Mouse (Mus musculus) neural tube, embryonic 11.5 days (tissue): ENCODE results near the gene Fau. TPM values are rescaled to one million over a fixed set of nuclear protein-coding genes. Genes with fewer than 3 reads are reported as not detected.

Experiments used
- ATAC-seq: fragments of 200-750 bp; cut with Nextera tagmentation; 2 replicates; pipeline ENCODE4 v1.8.0; 2017; ENCODE audit warnings: moderate number of reproducible peaks, mild to moderate bottlenecking, moderate TSS enrichment, moderate library complexity; ENCODE audit not compliant: insufficient read depth, low FRiP score, low TSS enrichment
- DNase-seq: peaks from one replicate; pipeline ENCODE4 v3.0.0-alpha.2; 2015; ENCODE audit warnings: low spot score
- H3K27ac ChIP-seq: fragments of 300-500 bp; sonication (generic); 2 replicates; pipeline ENCODE4 v1.5.1; 2014; ENCODE audit warnings: low read depth, mild to moderate bottlenecking, low read length
- H3K27me3 ChIP-seq: fragments of 300-500 bp; sonication (generic); 2 replicates; pipeline ENCODE4 v1.6.1; 2014; ENCODE audit warnings: mild to moderate bottlenecking, low read length, mixed read lengths; ENCODE audit not compliant: control insufficient read depth, insufficient read depth
- H3K36me3 ChIP-seq: fragments of 300-500 bp; sonication (generic); 2 replicates; pipeline ENCODE4 v1.6.1; 2014; ENCODE audit warnings: mild to moderate bottlenecking, low read length, moderate library complexity, mixed read lengths; ENCODE audit not compliant: control insufficient read depth, insufficient read depth
- H3K4me1 ChIP-seq: fragments of 300-500 bp; sonication (generic); 2 replicates; pipeline ENCODE4 v1.6.1; 2014; ENCODE audit warnings: low read length, mixed read lengths; ENCODE audit not compliant: control insufficient read depth, insufficient read depth
- H3K4me2 ChIP-seq: fragments of 300-500 bp; sonication (generic); 2 replicates; pipeline ENCODE4 v1.6.1; 2014; ENCODE audit warnings: low read depth, mild to moderate bottlenecking, moderate library complexity
- H3K4me3 ChIP-seq: fragments of 300-500 bp; sonication (generic); 2 replicates; pipeline ENCODE4 v1.5.1; 2014; ENCODE audit warnings: low read depth, low read length
- H3K9ac ChIP-seq: fragments of 300-500 bp; sonication (generic); 2 replicates; pipeline ENCODE4 v1.6.1; 2014; ENCODE audit warnings: mild to moderate bottlenecking, low read length
- H3K9me3 ChIP-seq: fragments of 300-500 bp; sonication (generic); 2 replicates; pipeline ENCODE4 v1.6.1; 2016; ENCODE audit warnings: low read length; ENCODE audit not compliant: control insufficient read depth
- WGBS: fragments of 180-500 bp; shearing (Covaris S2); extraction: QIAGEN DNeasy Blood & Tissue Kit; methylation state at CpG from one replicate; pipeline ENCODE4 v1.1.7; 2014; 5-methylcytosine and 5-hydroxymethylcytosine counted together
- polyA plus RNA-seq: library from polyadenylated mRNA; unstranded; fragments of >200 nt; fragmentation: Nextera tagmentation; extraction: Ambion mirVana; gene quantifications from 2 replicates; pipeline ENCODE4 v1.2.1, GENCODE M21; 2014

Gene Fau
- polyA plus RNA-seq, 1 experiment from 2014 or later, result 790 TPM

DNA sequence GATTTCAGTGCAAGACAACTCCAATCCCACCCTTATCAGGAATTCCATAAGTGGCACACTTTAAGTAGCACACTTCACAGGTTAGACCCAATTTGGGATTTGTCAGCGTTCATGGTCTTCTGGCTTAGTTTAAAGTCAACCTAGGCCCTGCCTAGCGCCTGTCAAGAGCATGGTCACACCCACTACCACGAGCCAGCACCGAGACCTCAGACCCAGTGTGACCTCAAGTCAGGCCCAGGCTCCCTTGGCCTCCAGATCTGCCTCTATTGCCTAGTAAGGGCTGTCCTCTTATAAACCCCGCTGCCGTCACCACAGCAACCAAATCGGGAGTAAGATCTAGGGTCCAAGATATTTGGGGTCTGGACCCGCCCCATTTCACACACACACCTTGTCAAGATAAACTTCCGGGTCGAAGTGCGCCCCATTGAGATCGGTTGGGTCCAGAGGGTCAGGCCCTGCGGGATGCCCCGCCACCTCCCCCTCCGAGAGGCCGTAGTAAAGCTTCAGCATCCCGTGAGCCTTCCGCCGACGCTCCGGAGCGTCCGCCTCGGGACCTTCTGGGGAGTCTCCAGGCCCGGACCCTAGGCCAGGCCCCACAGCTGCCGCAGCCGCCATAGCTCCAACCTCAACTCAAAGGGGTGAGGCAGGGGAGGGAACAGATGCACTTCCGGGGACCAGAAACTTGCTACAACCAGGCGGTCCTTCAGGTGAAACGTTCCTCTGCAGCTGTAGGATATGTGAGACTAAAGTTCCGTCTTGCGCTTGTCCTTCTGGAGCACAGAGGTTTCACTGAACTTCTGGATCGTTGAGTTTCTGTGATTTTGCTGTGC, 19.1 kb downstream of the Fau start, which contains the start of gene Vps51:
TSS of gene Vps51 (minus strand) at position 668 of the 830 bp plus-strand sequence.
- no peaks in the 10 kb centered on the region for H3K9me3 ChIP-seq
- DNase-seq (peak; percentile 89), ATAC-seq (peak; percentile 77)
- no peaks in the 10 kb centered on the region for H3K27me3 ChIP-seq
- WGBS, result under 1% methylated on average over 33 of the region's 33 CpGs
- peak within 1 kb of the TSS; percentile 83 for H3K9ac ChIP-seq
- peak within 1 kb of the TSS; percentile 75 for H3K4me3 ChIP-seq
- peaks cover 7% of the 10 kb centered on the region for H3K4me1 ChIP-seq
- peaks cover 4% of the 10 kb centered on the region for H3K36me3 ChIP-seq
- peak within 1 kb of the TSS; percentile 58; the same call in 1 of the 2 replicates for H3K27ac ChIP-seq
- H3K4me2 ChIP-seq, result peak within 1 kb of the TSS; percentile 87

GRCm38 (mm10) chr19:6079983-6080480, 22.4 kb downstream of the Fau start, which contains the start of gene Tmem262:
Gene Tmem262, plus strand, starts transcription at chr19:6080033.
- no peaks in the 10 kb centered on the region for H3K9me3 ChIP-seq
- no peak within 1 kb of the TSS for H3K9ac ChIP-seq
- no peak within 1 kb of the TSS for H3K4me3 ChIP-seq
- no peak for DNase-seq
- 92% methylated on average over 12 of the region's 12 CpGs for WGBS
- no peak within 1 kb of the TSS for H3K4me2 ChIP-seq
- H3K27me3 ChIP-seq, result no peaks in the 10 kb centered on the region
- no peak for ATAC-seq
- H3K4me1 ChIP-seq, result peaks cover 13% of the 10 kb centered on the region
- peaks cover 3% of the 10 kb centered on the region for H3K36me3 ChIP-seq
- no peak within 1 kb of the TSS for H3K27ac ChIP-seq

- Histone ChIP-seq H3K4me2 (no peak within 1 kb of the TSS), H3K27ac (no peak within 1 kb of the TSS), H3K4me3 (no peak within 1 kb of the TSS), H3K27me3 (no peaks in the 10 kb centered on the region), H3K4me1 (peaks cover 6% of the 10 kb centered on the region), H3K9me3 (no peaks in the 10 kb centered on the region), H3K36me3 (peaks cover 3% of the 10 kb centered on the region), H3K9ac (no peak within 1 kb of the TSS)
- no peak for DNase-seq
- 94% methylated on average over 9 of the region's 9 CpGs for WGBS
- ATAC-seq, result no peak
Measured at GRCm38 (mm10) chr19:6082156-6082555, 24.5 kb downstream of the Fau start, which contains the start of gene Gm28374. Gene Gm28374, minus strand, starts transcription at chr19:6082256.

DNA sequence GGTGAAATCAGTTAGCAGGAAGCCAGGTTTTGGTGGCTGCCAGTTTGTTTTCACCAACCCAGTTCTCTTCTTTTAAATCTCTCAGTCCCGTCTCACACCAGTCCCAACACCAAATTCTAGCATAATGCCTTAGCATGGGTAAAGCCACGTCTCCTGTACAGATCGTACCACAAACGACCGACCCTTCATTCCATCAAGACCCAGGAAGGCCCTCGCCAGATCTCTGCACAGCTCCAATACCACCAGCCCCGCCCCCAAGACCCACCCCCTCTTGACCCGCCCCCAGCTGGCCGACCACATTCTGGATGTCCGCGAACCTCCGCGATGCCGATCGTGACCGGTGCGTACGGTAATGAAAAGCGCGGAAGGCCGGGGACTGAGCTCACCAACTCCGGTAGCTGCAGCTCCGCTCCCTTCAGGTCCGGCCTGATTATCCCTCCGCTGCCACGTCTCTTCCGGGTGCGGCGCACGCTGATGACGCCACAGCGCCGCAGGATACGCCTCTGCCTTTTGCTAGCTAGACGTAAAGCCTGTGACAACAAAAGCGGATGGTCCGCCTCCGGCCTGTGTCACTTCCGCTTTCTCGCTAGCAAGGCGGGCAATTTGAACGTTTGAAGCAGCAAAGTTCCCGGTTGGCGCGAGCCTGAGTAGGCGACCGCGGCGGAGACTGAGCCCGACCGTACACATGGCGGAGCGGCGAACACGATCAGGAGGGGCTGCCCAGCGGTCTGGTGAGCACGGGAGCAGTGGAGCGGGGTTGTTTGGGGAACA, 27.0 kb downstream of the Fau start, which contains the start of the genes Zfpl1 and Cdca5:
TSS of gene Zfpl1 (minus strand) at position 479 of the 771 bp plus-strand sequence.
TSS of gene Cdca5 (plus strand) at position 506 of the 771 bp plus-strand sequence.
- H3K9me3 ChIP-seq, result no peaks in the 10 kb centered on the region
- DNase-seq (peak; percentile 99), ATAC-seq (peak; percentile 86)
- H3K4me1 ChIP-seq, result peaks cover 6% of the 10 kb centered on the region
- peaks cover 5% of the 10 kb centered on the region for H3K36me3 ChIP-seq
- peak within 1 kb of the TSS; percentile 90 for H3K4me2 ChIP-seq
- no peaks in the 10 kb centered on the region for H3K27me3 ChIP-seq
- H3K4me3 ChIP-seq, result peak within 1 kb of the TSS; percentile 84
- H3K27ac ChIP-seq, result no peak within 1 kb of the TSS
- H3K9ac ChIP-seq, result peak within 1 kb of the TSS; percentile 72
- WGBS, result under 1% methylated on average over 58 of the region's 58 CpGs

DNA sequence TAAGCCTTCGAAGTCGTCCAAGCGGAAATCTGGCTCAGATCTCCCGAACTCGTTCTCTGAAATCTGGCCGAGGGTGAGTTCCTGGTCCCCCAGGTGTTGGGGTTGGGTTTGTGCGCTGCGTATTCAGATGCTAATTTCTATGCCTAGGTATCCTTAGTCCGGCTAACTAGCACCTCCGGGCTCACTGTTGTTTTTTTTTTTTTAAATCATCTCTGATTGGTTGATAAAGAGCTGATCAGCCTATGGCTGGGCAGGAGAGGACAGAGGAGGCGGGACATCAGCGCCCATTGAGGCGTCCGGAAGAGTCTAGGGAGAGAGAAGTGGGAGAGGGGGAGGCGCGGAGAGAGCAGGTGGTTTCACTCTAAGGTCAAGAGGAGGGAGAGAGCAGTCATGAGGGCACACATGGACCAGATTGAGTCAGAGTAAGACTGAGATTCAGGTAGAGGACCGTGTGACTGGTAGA, 27.8 kb downstream of the Fau start:
- under 1% methylated on average over 17 of the region's 17 CpGs for WGBS
- peaks cover 9% of the 10 kb centered on the region for H3K36me3 ChIP-seq
- H3K27me3 ChIP-seq, result no peaks in the 10 kb centered on the region
- peak overlapping the region; percentile 84 for H3K4me3 ChIP-seq
- H3K27ac ChIP-seq, result no peak overlapping the region
- ATAC-seq, result peak; percentile 78
- peak overlapping the region; percentile 53 for H3K9ac ChIP-seq
- H3K4me2 ChIP-seq, result peak overlapping the region; percentile 90
- H3K4me1 ChIP-seq, result peaks cover 6% of the 10 kb centered on the region
- DNase-seq, result peak; percentile 78
- no peaks in the 10 kb centered on the region for H3K9me3 ChIP-seq

DNA sequence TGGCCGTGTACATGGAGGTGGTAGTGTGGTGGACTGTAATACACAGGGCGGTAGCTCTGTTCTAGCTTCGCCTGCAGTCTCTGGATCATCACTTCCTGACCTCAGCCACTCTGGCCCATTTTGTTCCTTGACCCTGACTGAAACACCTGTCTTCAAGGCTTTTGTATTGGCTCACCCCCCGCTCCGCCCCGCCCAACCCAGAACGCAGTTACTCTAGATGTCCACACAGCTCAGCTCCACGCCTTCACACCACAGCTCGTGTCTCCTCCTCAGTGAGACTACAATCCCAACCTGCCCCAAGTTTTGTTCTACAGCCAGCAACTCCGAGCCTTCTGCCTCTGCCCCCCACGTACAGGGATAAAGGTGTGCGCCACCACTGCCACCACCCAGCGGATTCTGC, 31.2 kb downstream of the Fau start:
- Histone ChIP-seq H3K4me1 (peaks cover 5% of the 10 kb centered on the region), H3K27ac (no peak overlapping the region), H3K4me3 (no peak overlapping the region), H3K9ac (no peak overlapping the region), H3K4me2 (no peak overlapping the region), H3K36me3 (peaks cover 10% of the 10 kb centered on the region), H3K27me3 (no peaks in the 10 kb centered on the region), H3K9me3 (no peaks in the 10 kb centered on the region)
- ATAC-seq (no peak), DNase-seq (no peak)
- WGBS, result 97% methylated on average over 13 of the region's 13 CpGs

GRCm38 (mm10) chr19:6094119-6094518, 36.5 kb downstream of the Fau start, which contains the start of gene AC131692.1:
Gene AC131692.1, plus strand, starts transcription at chr19:6094419.
- ATAC-seq (no peak), DNase-seq (no peak)
- Histone ChIP-seq H3K27me3 (no peaks in the 10 kb centered on the region), H3K27ac (no peak within 1 kb of the TSS), H3K4me2 (no peak within 1 kb of the TSS), H3K4me1 (no peaks in the 10 kb centered on the region), H3K9ac (no peak within 1 kb of the TSS), H3K9me3 (no peaks in the 10 kb centered on the region), H3K36me3 (peaks cover 12% of the 10 kb centered on the region), H3K4me3 (no peak within 1 kb of the TSS)
- 95% methylated on average over 7 of the region's 7 CpGs for WGBS

DNA sequence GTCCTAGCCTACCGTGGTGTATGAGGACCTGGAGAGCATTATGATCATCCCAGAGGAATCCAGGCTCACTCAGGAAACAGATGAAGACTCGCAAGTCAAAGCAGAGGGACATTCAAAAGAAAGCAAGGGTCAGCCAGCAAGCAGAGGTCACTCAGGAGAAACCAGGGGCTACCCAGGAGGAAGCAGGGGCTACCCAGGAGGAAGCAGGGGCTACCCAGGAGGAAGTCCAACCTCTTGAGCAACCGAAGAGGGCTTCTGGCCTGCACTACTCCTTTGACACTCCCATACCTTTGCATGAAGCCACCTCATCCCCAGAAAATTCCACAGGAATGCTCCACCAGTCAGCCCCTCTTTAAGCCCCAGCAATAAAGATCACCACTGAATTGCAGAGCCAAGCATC, 40.2 kb downstream of the Fau start:
- H3K9me3 ChIP-seq, result no peaks in the 10 kb centered on the region
- no peaks in the 10 kb centered on the region for H3K27me3 ChIP-seq
- 90% methylated on average over 3 of the region's 3 CpGs for WGBS
- no peak for ATAC-seq
- peaks cover 4% of the 10 kb centered on the region for H3K36me3 ChIP-seq
- H3K4me1 ChIP-seq, result no peaks in the 10 kb centered on the region
- no peak overlapping the region for H3K27ac ChIP-seq
- H3K9ac ChIP-seq, result no peak overlapping the region
- no peak overlapping the region for H3K4me2 ChIP-seq
- no peak overlapping the region for H3K4me3 ChIP-seq
- DNase-seq, result no peak
